Mouse (Mus musculus): ENCODE measurements around the gene A630089N07Rik.

A630089N07Rik gene

GRCm38 (mm10) chr16:97962151-97962948 lies 119.9 kb downstream of the A630089N07Rik start, which contains the start of the genes C2cd2 and Zbtb21:
C2cd2 (minus strand) TSS chr16:97962598.
Zbtb21 (minus strand) TSS chr16:97962622.
- DNase-seq (ENCODE audit: low read depth, low spot score) = peak; percentile 83

- DNase-seq (ENCODE audit: low read depth, low spot score) = no peak
These were observed 120.7 kb downstream of the A630089N07Rik start for GRCm38 (mm10) chr16:97961381-97962150.

GRCm38 (mm10) chr16:97960348-97960747 lies 121.9 kb downstream of the A630089N07Rik start:
- no peak for DNase-seq (ENCODE audit: low read depth, low spot score)

GRCm38 (mm10) chr16:97958401-97958973 lies 123.8 kb downstream of the A630089N07Rik start:
- no peak for DNase-seq (ENCODE audit: low read depth, low spot score)

- no peak for DNase-seq (ENCODE audit: low read depth, low spot score)
These were observed 124.6 kb downstream of the A630089N07Rik start for GRCm38 (mm10) chr16:97957626-97958025.

- no peak for DNase-seq (ENCODE audit: low read depth, low spot score)
These were observed 126.2 kb downstream of the A630089N07Rik start for GRCm38 (mm10) chr16:97956011-97956410.

- no peak for DNase-seq (ENCODE audit: low read depth, low spot score)
These were observed 128.9 kb downstream of the A630089N07Rik start for GRCm38 (mm10) chr16:97953300-97953699.

GRCm38 (mm10) chr16:97952801-97953200 lies 129.4 kb downstream of the A630089N07Rik start:
- no peak for DNase-seq (ENCODE audit: low read depth, low spot score)

- DNase-seq (ENCODE audit: low read depth, low spot score) = no peak
These were observed 129.9 kb downstream of the A630089N07Rik start for GRCm38 (mm10) chr16:97952371-97952770.

Measured in c-Kit-negative CD71-positive TER-119-positive erythroid progenitor cells, embryonic 14.5 days (primary cell).